Mouse (Mus musculus): Measurements from ENCODE around the gene Tcte2. TPM values are rescaled to one million over a fixed set of nuclear protein-coding genes. Genes with fewer than 3 reads are reported as not detected.

Tcte2 gene
- polyA plus RNA-seq, 1 experiment: 0.71 TPM

GRCm38 (mm10) chr17:13747681-13748080 lies 13.9 kb downstream of the Tcte2 start:
- H3K4me3 ChIP-seq (ENCODE audit: control insufficient read depth, insufficient read depth, low read length): no peak overlapping the region
- DNase-seq: no peak
- WGBS: 89% methylated on average over 9 of the region's 9 CpGs

GRCm38 (mm10) chr17:13746330-13746729 lies 15.3 kb downstream of the Tcte2 start:
- DNase-seq: no peak
- TF ChIP-seq POLR2A (IDR thresholded peaks at IDR 0.05; ENCODE audit: control insufficient read depth, extremely low read depth, insufficient read depth, low read length, poor library complexity) (no peak), CTCF (IDR thresholded peaks at IDR 0.05; ENCODE audit: borderline replicate concordance, control insufficient read depth, extremely low read depth, insufficient read depth, low read length, poor library complexity) (no peak)
- Histone ChIP-seq H3K27ac (ENCODE audit: control insufficient read depth, insufficient read depth, low read length) (no peak overlapping the region), H3K4me1 (replicated peaks; ENCODE audit: control insufficient read depth, insufficient read depth, low read length) (peaks cover 8% of the 10 kb centered on the region), H3K4me3 (ENCODE audit: control insufficient read depth, insufficient read depth, low read length) (no peak overlapping the region), H3K36me3 (ENCODE audit: control insufficient read depth, insufficient read depth, low read length) (no peaks in the 10 kb centered on the region), H3K27me3 (ENCODE audit: control insufficient read depth, insufficient read depth, low read length) (no peaks in the 10 kb centered on the region)
- WGBS: 2% methylated on average over 6 of the region's 6 CpGs

More at GRCm38 (mm10) chr17:13747681-13748080, 13.9 kb downstream of the Tcte2 start:
- no peaks in the 10 kb centered on the region for H3K27me3 ChIP-seq (ENCODE audit: control insufficient read depth, insufficient read depth, low read length)
- no peak overlapping the region for H3K27ac ChIP-seq (ENCODE audit: control insufficient read depth, insufficient read depth, low read length)
- TF ChIP-seq CTCF (IDR thresholded peaks at IDR 0.05; ENCODE audit: borderline replicate concordance, control insufficient read depth, extremely low read depth, insufficient read depth, low read length, poor library complexity) (no peak), POLR2A (IDR thresholded peaks at IDR 0.05; ENCODE audit: control insufficient read depth, extremely low read depth, insufficient read depth, low read length, poor library complexity) (no peak)
- H3K36me3 ChIP-seq (ENCODE audit: control insufficient read depth, insufficient read depth, low read length): no peaks in the 10 kb centered on the region
- H3K4me1 ChIP-seq (replicated peaks; ENCODE audit: control insufficient read depth, insufficient read depth, low read length): peaks cover 8% of the 10 kb centered on the region

GRCm38 (mm10) chr17:13745373-13745772 lies 16.3 kb downstream of the Tcte2 start:
- Histone ChIP-seq H3K4me1 (replicated peaks; ENCODE audit: control insufficient read depth, insufficient read depth, low read length) (peaks cover 10% of the 10 kb centered on the region), H3K27me3 (ENCODE audit: control insufficient read depth, insufficient read depth, low read length) (no peaks in the 10 kb centered on the region), H3K27ac (ENCODE audit: control insufficient read depth, insufficient read depth, low read length) (no peak overlapping the region), H3K4me3 (ENCODE audit: control insufficient read depth, insufficient read depth, low read length) (no peak overlapping the region), H3K36me3 (ENCODE audit: control insufficient read depth, insufficient read depth, low read length) (no peaks in the 10 kb centered on the region)
- no peak for DNase-seq
- WGBS: 27% methylated on average over 2 of the region's 2 CpGs
- TF ChIP-seq POLR2A (IDR thresholded peaks at IDR 0.05; ENCODE audit: control insufficient read depth, extremely low read depth, insufficient read depth, low read length, poor library complexity) (no peak), CTCF (IDR thresholded peaks at IDR 0.05; ENCODE audit: borderline replicate concordance, control insufficient read depth, extremely low read depth, insufficient read depth, low read length, poor library complexity) (no peak)

GRCm38 (mm10) chr17:13744824-13745223 lies 16.8 kb downstream of the Tcte2 start:
- Histone ChIP-seq H3K27ac (ENCODE audit: control insufficient read depth, insufficient read depth, low read length) (no peak overlapping the region), H3K4me3 (ENCODE audit: control insufficient read depth, insufficient read depth, low read length) (no peak overlapping the region), H3K27me3 (ENCODE audit: control insufficient read depth, insufficient read depth, low read length) (no peaks in the 10 kb centered on the region), H3K36me3 (ENCODE audit: control insufficient read depth, insufficient read depth, low read length) (no peaks in the 10 kb centered on the region), H3K4me1 (replicated peaks; ENCODE audit: control insufficient read depth, insufficient read depth, low read length) (peaks cover 10% of the 10 kb centered on the region)
- DNase-seq: no peak
- 70% methylated on average over 4 of the region's 4 CpGs for WGBS
- TF ChIP-seq POLR2A (IDR thresholded peaks at IDR 0.05; ENCODE audit: control insufficient read depth, extremely low read depth, insufficient read depth, low read length, poor library complexity) (no peak), CTCF (IDR thresholded peaks at IDR 0.05; ENCODE audit: borderline replicate concordance, control insufficient read depth, extremely low read depth, insufficient read depth, low read length, poor library complexity) (no peak)

- Histone ChIP-seq H3K27ac (ENCODE audit: control insufficient read depth, insufficient read depth, low read length) (no peak overlapping the region), H3K4me3 (ENCODE audit: control insufficient read depth, insufficient read depth, low read length) (no peak overlapping the region), H3K4me1 (replicated peaks; ENCODE audit: control insufficient read depth, insufficient read depth, low read length) (peaks cover 10% of the 10 kb centered on the region), H3K27me3 (ENCODE audit: control insufficient read depth, insufficient read depth, low read length) (no peaks in the 10 kb centered on the region), H3K36me3 (ENCODE audit: control insufficient read depth, insufficient read depth, low read length) (no peaks in the 10 kb centered on the region)
- WGBS: 92% methylated on average over 6 of the region's 6 CpGs
- DNase-seq: no peak
- TF ChIP-seq CTCF (IDR thresholded peaks at IDR 0.05; ENCODE audit: borderline replicate concordance, control insufficient read depth, extremely low read depth, insufficient read depth, low read length, poor library complexity) (no peak), POLR2A (IDR thresholded peaks at IDR 0.05; ENCODE audit: control insufficient read depth, extremely low read depth, insufficient read depth, low read length, poor library complexity) (no peak)
These were observed 17.4 kb downstream of the Tcte2 start for GRCm38 (mm10) chr17:13744219-13744618.

GRCm38 (mm10) chr17:13743709-13744079 lies 17.9 kb downstream of the Tcte2 start:
- Histone ChIP-seq H3K27ac (ENCODE audit: control insufficient read depth, insufficient read depth, low read length) (no peak overlapping the region), H3K4me3 (ENCODE audit: control insufficient read depth, insufficient read depth, low read length) (no peak overlapping the region), H3K4me1 (replicated peaks; ENCODE audit: control insufficient read depth, insufficient read depth, low read length) (peaks cover 10% of the 10 kb centered on the region), H3K36me3 (ENCODE audit: control insufficient read depth, insufficient read depth, low read length) (no peaks in the 10 kb centered on the region), H3K27me3 (ENCODE audit: control insufficient read depth, insufficient read depth, low read length) (no peaks in the 10 kb centered on the region)
- 87% methylated on average over 5 of the region's 5 CpGs for WGBS
- no peak for DNase-seq
- no peak for TF ChIP-seq CTCF (IDR thresholded peaks at IDR 0.05; ENCODE audit: borderline replicate concordance, control insufficient read depth, extremely low read depth, insufficient read depth, low read length, poor library complexity)
- TF ChIP-seq POLR2A (IDR thresholded peaks at IDR 0.05; ENCODE audit: control insufficient read depth, extremely low read depth, insufficient read depth, low read length, poor library complexity): no peak
